Mouse (Mus musculus): ENCODE data around the gene Olfr1284. TPM values are rescaled to one million over a fixed set of nuclear protein-coding genes. Genes with fewer than 3 reads are reported as not detected.
"Not testable (repeated sequence)": the region's sequence is repeated elsewhere in the genome, so short reads cannot be mapped to it uniquely, and the experiment has no call there.

The Olfr1284 gene
- not detected for total RNA-seq (2021)
- long read RNA-seq, experiment 1 = 0 reads
- long read RNA-seq, experiment 2 = 0 reads

DNA sequence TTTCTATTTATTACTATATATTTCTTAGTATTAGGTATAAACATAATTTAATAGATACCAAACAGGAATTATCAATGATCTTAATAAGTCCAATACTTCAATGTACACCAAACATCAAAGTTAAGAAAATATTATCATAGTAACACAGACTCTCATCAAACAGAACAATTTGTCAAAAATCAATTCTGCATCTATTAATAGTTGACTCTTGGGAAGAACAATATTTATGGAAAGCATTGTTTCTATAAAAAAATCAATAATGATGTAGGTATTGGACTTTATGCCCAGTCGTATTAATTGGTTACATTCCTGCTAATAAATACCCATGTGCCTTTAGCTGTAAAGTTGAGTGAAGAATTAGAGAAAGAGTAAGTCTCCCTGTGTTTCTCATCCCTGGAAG, at the start of gene Olfr1284:
Gene Olfr1284 (plus strand): TSS at position 301 of the 400 bp plus-strand sequence.
- no peak for DNase-seq (ENCODE audit: low spot score)

DNA sequence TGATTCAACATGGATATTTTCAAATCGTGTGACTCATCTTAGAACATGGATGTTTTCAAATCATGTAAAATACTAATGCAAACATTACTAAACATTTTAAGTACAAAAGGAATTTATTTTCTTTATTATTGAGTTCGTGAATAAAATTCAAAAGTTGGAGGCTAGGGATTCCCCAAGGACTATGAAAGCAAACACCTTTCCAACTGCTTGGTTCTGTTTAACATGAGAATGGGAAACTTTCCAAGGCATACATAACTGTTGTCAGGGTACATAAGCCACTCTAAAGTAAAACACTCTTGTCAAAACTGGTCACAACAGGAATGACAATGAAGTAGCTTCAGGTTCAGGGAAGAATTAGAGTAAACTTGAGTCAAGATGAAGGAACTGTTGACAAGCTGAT, 49.1 kb upstream of the Olfr1284 start, which contains the start of gene Olfr1281:
Gene Olfr1281 (plus strand): TSS at position 301 of the 400 bp plus-strand sequence.
- DNase-seq (ENCODE audit: low spot score) = no peak

DNA sequence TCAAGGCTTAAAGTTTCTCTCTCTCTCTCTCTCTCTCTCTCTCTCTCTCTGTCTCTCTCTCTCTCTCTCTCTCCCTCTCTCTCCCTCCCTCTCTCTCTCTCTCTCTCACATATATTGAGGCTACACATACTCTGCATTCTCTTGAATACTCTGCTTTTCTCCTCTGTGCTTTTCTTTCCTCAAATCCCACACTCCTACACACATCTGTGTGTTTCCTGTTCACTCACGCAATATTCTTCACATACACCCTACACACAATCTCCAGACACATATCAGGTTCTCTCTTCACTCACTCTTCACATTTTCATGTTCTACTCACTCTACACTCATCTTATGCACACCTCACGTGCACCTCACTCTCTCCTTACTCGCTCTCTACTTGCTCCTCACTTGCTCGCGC, 41.6 kb upstream of the Olfr1284 start:
- not testable (repeated sequence) for DNase-seq (ENCODE audit: low spot score)

- DNase-seq (ENCODE audit: low spot score) = no peak
Measured at GRCm38 (mm10) chr2:111335976-111336375, 39.3 kb upstream of the Olfr1284 start, which contains the start of gene Olfr1282. Gene Olfr1282, minus strand, starts transcription at chr2:111336076.

- DNase-seq (ENCODE audit: low spot score) = no peak
Measured at GRCm38 (mm10) chr2:111366490-111366889, 8.8 kb upstream of the Olfr1284 start, which contains the start of gene Olfr1283. Gene Olfr1283, plus strand, starts transcription at chr2:111366790.

DNA sequence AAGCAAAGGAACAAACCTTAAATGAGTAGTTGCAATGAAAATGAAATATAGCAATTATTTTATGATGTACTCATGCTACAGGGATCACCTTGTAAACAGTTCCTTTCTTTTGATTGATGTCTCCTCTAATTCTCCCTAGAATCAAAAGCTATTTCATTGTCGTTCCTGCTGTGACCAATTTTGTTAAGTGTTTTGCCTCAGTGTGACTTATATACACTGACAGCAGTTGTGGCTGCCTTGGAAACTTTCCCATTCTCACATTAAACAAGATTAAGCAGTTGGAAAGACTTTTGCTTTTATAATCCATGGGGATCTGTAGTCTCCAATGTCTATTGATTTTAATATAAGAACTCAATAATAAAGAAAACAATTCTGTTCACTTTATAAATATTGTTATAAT, 47.6 kb downstream of the Olfr1284 start, which contains the start of gene Olfr1286:
Gene Olfr1286 (minus strand): TSS at position 185 of the 400 bp plus-strand sequence.
- DNase-seq (ENCODE audit: low spot score) = no peak

Other genes starting within 250 kb of the Olfr1284 start
- not detected for gene Gm15130, start 222.6 kb upstream of the Olfr1284 start, total RNA-seq (2021)
- gene 4930430A15Rik, start 145.9 kb upstream of the Olfr1284 start, total RNA-seq (2021) = not detected
- not detected for gene Olfr1275, start 140.2 kb upstream of the Olfr1284 start, total RNA-seq (2021)
- gene Olfr1276, start 121.0 kb upstream of the Olfr1284 start, total RNA-seq (2021) = not detected
- not detected for gene Olfr1277, start 101.4 kb upstream of the Olfr1284 start, total RNA-seq (2021)
- not detected for gene Olfr1278, start 85.4 kb upstream of the Olfr1284 start, total RNA-seq (2021)
- not detected for gene Olfr1279, start 74.9 kb upstream of the Olfr1284 start, total RNA-seq (2021)
- not detected for gene Olfr1280, start 61.5 kb upstream of the Olfr1284 start, total RNA-seq (2021)
- gene Olfr1281, start 49.0 kb upstream of the Olfr1284 start, total RNA-seq (2021) = not detected
- not detected for gene Olfr1282, start 39.4 kb upstream of the Olfr1284 start, total RNA-seq (2021)
- not detected for gene Olfr1283, start 8.7 kb upstream of the Olfr1284 start, total RNA-seq (2021)
- gene Olfr1286, start 47.6 kb downstream of the Olfr1284 start, total RNA-seq (2021) = not detected
- not detected for gene Olfr1287, start 73.6 kb downstream of the Olfr1284 start, total RNA-seq (2021)
- not detected for gene Olfr1288, start 98.6 kb downstream of the Olfr1284 start, total RNA-seq (2021)
- not detected for gene Olfr1289, start 105.3 kb downstream of the Olfr1284 start, total RNA-seq (2021)
- gene Olfr1290, start 118.3 kb downstream of the Olfr1284 start, total RNA-seq (2021) = not detected
- gene Olfr1291-ps1, start 121.7 kb downstream of the Olfr1284 start, total RNA-seq (2021) = not detected
- gene Olfr1293-ps, start 149.7 kb downstream of the Olfr1284 start, total RNA-seq (2021) = not detected
- not detected for gene Olfr1294, start 164.8 kb downstream of the Olfr1284 start, total RNA-seq (2021)
- not detected for gene Olfr1295, start 194.2 kb downstream of the Olfr1284 start, total RNA-seq (2021)